12 mouse cellular contexts compared by ENCODE assay signal in genomic region chr9:97002654-97003053, GRCm38 (mm10).
"Had no signal": no experiment of that assay in that cellular context is flagged by ENCODE, and none has a peak within 500 bp of the region (broad histone marks: within the 10 kb centered on the region; RNA-seq: fewer than 3 reads in every experiment).

No protein-coding gene starts in this region.

- H3K27ac ChIP-seq: limb, embryonic 15.5 days; liver, embryonic 12.5 days had no signal

- H3K9ac ChIP-seq: limb, embryonic 15.5 days; liver, embryonic 12.5 days; neural tube, embryonic 13.5 days had no signal

- H3K9me3 ChIP-seq: limb, embryonic 15.5 days; liver, embryonic 12.5 days; neural tube, embryonic 13.5 days had no signal

- ATAC-seq: liver, embryonic 12.5 days; lung, postnatal 0 days; midbrain, embryonic 16.5 days had no signal

- H3K4me1 ChIP-seq: liver, embryonic 12.5 days had no signal

- DNase-seq: kidney, adult 8-10 months; kidney, postnatal 25 days; layer of hippocampus, adult 9-11 months; layer of hippocampus, postnatal 36 days; lung, postnatal 4 days; right cerebral cortex, postnatal 14 days had no signal

- H3K4me3 ChIP-seq: limb, embryonic 15.5 days; liver, embryonic 12.5 days; neural tube, embryonic 13.5 days had no signal

- H3K36me3 ChIP-seq: limb, embryonic 15.5 days; liver, embryonic 12.5 days had no signal

- H3K27me3 ChIP-seq: limb, embryonic 15.5 days; neural tube, embryonic 13.5 days had no signal

- H3K4me2 ChIP-seq: limb, embryonic 15.5 days; liver, embryonic 12.5 days; midbrain, embryonic 11.5 days; neural tube, embryonic 13.5 days had no signal
